Mouse (Mus musculus) left cerebral cortex, postnatal 14 days (tissue): Measurements from ENCODE around the gene Rhov. TPM values are rescaled to one million over a fixed set of nuclear protein-coding genes. Genes with fewer than 3 reads are reported as not detected.

Experiments used
- DNase-seq, 2 experiments: peaks; one replicate each; pipeline ENCODE4 v3.0.0; 2021 to 2022; ENCODE audit warnings: low spot score in 2 of 2, mixed read lengths in 1 of 2
- intact Hi-C: fragments of 180-260 bp; cut with DNase I; formaldehyde crosslinking; loops from one replicate; pipeline ENCODE4 v1.15.1; 2025
- total RNA-seq, 2 experiments: library from RNA; stranded (reverse); gene quantifications; 2 replicates each; pipeline ENCODE4 v1.2.3; 2021

Rhov gene
- total RNA-seq, 2 experiments from 2014 or later = 9.5 to 9.9 TPM

- intact Hi-C loops = no loop called here
- no peak for DNase-seq
Measured at GRCm38 (mm10) chr2:119293776-119294390, 22.8 kb upstream of the Rhov start.

- no peak for DNase-seq
- intact Hi-C loops = no loop called here
Measured at GRCm38 (mm10) chr2:119293311-119293710, 22.2 kb upstream of the Rhov start.

- intact Hi-C loops = no loop called here
Measured at GRCm38 (mm10) chr2:119292852-119293251, 21.8 kb upstream of the Rhov start.

GRCm38 (mm10) chr2:119292281-119292680 lies 21.2 kb upstream of the Rhov start:
- DNase-seq = no peak
- intact Hi-C loops = no loop called here

More at GRCm38 (mm10) chr2:119292852-119293251, 21.8 kb upstream of the Rhov start:
- DNase-seq = no peak

- intact Hi-C loops = loop anchor here (2.0 to 10.0 kb wide), 2 partner anchors 38 to 244 kb away; partner anchors contain the start of gene Knl1
- DNase-seq = peak in 1 of 2 experiments; percentile 40
Measured at GRCm38 (mm10) chr2:119289014-119289416, 17.9 kb upstream of the Rhov start.

- intact Hi-C loops = loop anchor here (2.0 to 10.0 kb wide), 2 partner anchors 38 to 244 kb away; partner anchors contain the start of gene Knl1
- peak; percentile 99 for DNase-seq
Measured at GRCm38 (mm10) chr2:119288270-119288882, 17.3 kb upstream of the Rhov start, which contains the start of gene Vps18. Gene Vps18 (plus strand): TSS chr2:119288740.

- DNase-seq = no peak
- intact Hi-C loops = loop anchor here (10.0 kb wide), 1 partner anchor 243 kb away; the partner anchor contains the start of gene Knl1
Measured at GRCm38 (mm10) chr2:119287372-119287771, 16.3 kb upstream of the Rhov start.

- DNase-seq = no peak
- intact Hi-C loops = loop anchor here (10.0 kb wide), 1 partner anchor 237 kb away; the partner anchor contains the start of gene Knl1
Measured at GRCm38 (mm10) chr2:119281899-119282565, 11.0 kb upstream of the Rhov start.

GRCm38 (mm10) chr2:119277810-119278209 lies 6.7 kb upstream of the Rhov start:
- intact Hi-C loops = no loop called here
- DNase-seq = no peak

- intact Hi-C loops = no loop called here
- DNase-seq = no peak
Measured at GRCm38 (mm10) chr2:119276926-119277325, 5.9 kb upstream of the Rhov start.

- intact Hi-C loops = no loop called here
- no peak for DNase-seq
Measured at GRCm38 (mm10) chr2:119274126-119274525, 3.1 kb upstream of the Rhov start.

- intact Hi-C loops = no loop called here
- no peak for DNase-seq
Measured at GRCm38 (mm10) chr2:119270286-119270642, 808 bp downstream of the Rhov start.

GRCm38 (mm10) chr2:119263813-119264212 lies 7.3 kb downstream of the Rhov start:
- no peak for DNase-seq
- intact Hi-C loops = no loop called here

GRCm38 (mm10) chr2:119262978-119263377 lies 8.1 kb downstream of the Rhov start:
- intact Hi-C loops = no loop called here
- no peak for DNase-seq

GRCm38 (mm10) chr2:119261326-119261725 lies 9.7 kb downstream of the Rhov start:
- intact Hi-C loops = no loop called here
- DNase-seq = no peak

- DNase-seq = no peak
- intact Hi-C loops = no loop called here
Measured at GRCm38 (mm10) chr2:119260518-119260917, 10.6 kb downstream of the Rhov start.

GRCm38 (mm10) chr2:119254976-119255375 lies 16.1 kb downstream of the Rhov start:
- intact Hi-C loops = no loop called here
- DNase-seq = no peak

- peak; percentile 60 to 79 for DNase-seq
- intact Hi-C loops = loop anchor here (2.0 kb wide), 1 partner anchor 38 kb away; the partner anchor contains the start of gene Vps18
Measured at GRCm38 (mm10) chr2:119250826-119251478, 20.1 kb downstream of the Rhov start.

GRCm38 (mm10) chr2:119250377-119250776 lies 20.7 kb downstream of the Rhov start:
- intact Hi-C loops = loop anchor here (2.0 kb wide), 1 partner anchor 38 kb away; the partner anchor contains the start of gene Vps18
- no peak for DNase-seq
